Mouse (Mus musculus) activated CD4-positive, CD25-positive, alpha-beta regulatory T cell, adult 4 months (primary cell): Measurements from ENCODE around the gene Olfr836. TPM values are rescaled to one million over a fixed set of nuclear protein-coding genes. Genes with fewer than 3 reads are reported as not detected.
"Not testable (repeated sequence)": the region's sequence is repeated elsewhere in the genome, so short reads cannot be mapped to it uniquely, and the experiment has no call there.

Experiments used
- ATAC-seq: one replicate; pipeline ENCODE4 v1.8.0; 2017
- polyA plus RNA-seq, 2 experiments: library from polyadenylated mRNA; unstranded; fragments of 100-300 nt; shearing (Covaris generic); gene quantifications; one replicate each; pipeline ENCODE4 v1.2.1; 2017

Gene Olfr836
- not detected for polyA plus RNA-seq

DNA sequence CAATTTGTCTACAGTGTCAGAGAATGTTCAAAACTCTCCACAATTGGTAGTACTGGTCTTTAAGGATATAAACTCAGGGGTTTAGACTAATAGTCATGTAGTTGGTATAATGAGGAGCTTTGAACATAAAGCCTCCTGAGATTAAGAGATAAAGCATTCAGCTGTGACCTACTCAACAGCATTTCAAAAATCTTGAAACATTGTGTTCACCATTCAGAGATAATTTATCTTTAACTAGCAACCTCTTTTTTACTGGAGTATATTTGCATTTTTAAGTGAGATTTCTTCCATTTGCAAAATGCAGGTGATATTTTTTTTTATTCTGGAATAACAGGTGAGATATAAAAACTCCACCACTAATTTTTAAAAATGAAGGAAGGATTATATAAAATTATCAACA is at the start of gene Olfr836:
TSS of gene Olfr836 (plus strand) at position 301 of the 400 bp plus-strand sequence.
- no peak for ATAC-seq

DNA sequence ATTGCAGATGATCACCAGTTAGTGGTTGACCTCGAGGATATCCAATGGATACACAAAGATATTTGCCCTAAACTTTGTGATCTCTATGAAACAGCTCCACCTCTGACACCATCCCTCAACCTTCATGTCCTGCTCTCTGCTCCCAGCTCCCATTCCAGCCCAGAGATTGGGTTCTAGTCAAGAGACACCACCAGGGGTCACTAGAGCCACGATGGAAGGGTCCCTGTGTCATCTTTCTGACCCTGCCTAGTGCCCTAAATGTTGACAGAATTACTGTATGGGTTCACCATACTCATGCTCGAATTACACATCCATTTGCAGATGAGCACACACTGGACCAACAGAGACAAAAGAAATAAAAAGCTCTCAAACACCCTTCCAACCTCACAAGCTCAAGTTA is 35.2 kb upstream of the Olfr836 start:
- no peak for ATAC-seq

DNA sequence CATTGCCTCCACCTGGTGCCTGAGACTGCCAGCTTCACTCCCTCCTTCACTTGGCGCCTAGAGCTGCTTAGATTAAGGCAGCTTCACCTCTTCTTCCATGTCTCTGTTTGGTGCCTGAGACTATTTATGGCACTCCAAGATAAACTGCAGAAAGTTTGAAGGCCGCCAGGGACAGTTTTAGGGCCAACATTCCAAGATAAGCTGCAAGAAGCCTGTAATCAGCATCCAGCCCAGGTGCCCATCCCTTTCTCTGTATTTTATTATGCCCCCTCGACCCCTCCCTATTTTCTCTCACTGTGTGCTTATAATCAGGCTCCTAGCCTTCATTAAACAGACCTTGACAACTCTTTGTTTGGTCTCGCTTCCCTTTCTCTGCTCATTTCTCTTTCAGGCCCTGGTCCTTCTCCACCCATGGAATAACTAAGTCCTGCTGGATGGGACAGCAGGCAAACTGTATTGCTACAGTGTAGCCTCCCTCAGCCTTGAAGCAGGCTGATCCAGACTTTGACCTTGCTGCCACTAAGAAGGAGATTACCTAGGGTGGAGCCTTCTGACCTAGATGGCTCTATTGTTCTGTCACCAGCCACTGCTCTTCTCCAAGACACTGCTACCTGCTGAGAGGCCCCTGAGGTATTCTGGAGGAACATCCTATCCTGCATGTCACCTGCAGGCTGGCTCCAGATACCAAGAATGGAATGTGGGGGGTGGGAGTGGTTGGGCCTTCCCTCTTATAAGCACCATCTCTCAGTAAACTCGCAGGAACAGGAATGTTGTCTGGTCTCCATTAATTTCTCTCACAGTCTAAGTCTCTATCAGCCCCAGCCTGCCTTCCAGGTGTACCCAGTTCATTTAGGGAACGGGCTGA is 27.1 kb upstream of the Olfr836 start:
- not testable (repeated sequence) for ATAC-seq

DNA sequence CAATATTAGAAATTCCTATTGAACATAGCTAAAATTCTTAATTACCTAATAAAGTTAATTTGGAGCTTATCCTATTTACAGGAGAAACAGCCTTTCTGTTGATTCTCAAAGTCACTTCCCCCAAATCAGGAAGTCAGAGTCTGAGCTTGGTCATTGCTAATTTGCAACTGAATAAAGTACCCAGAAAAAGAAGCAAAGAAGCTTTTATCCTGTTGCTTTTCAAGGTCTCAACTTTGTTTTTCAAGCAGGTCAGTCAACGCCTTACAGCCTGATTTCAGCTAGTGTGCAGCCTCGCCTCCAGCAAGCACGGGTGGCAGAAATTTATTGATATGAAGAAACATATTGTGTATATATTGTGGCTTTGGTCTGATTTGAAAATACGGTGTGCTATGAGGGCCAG is 22.9 kb upstream of the Olfr836 start:
- no peak for ATAC-seq

DNA sequence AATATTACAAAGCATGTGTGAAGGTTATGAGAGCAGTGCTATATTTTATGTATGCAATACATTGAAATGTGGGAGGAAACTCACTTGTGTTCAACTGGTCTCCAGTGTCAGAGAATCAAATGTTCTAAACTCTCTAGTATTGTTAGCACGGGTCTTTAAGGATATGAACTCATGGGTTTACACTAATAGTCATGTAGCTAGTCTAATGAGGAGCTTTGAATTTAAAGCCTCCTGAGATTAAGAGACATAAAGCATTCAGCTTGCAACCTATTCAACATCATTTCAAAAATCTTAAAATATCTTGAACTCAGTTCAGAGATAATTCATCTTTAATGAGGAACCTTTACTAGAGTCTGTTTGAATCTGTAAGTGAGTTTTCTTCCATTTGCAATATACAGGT is 15.8 kb downstream of the Olfr836 start, which contains the start of gene Olfr837:
TSS of gene Olfr837 (plus strand) at position 301 of the 400 bp plus-strand sequence.
- no peak for ATAC-seq

Other genes starting within 250 kb of the Olfr836 start
- not detected for gene Olfr830, start 245.7 kb upstream of the Olfr836 start, polyA plus RNA-seq
- gene Olfr832, start 183.3 kb upstream of the Olfr836 start, polyA plus RNA-seq, result not detected
- gene Olfr834, start 132.4 kb upstream of the Olfr836 start, polyA plus RNA-seq, result not detected
- gene Olfr835, start 87.6 kb upstream of the Olfr836 start, polyA plus RNA-seq, result not detected
- under 1 TPM in 1 of 2 experiments, not detected in 1; 0.32 TPM for gene Olfr837, start 15.9 kb downstream of the Olfr836 start, polyA plus RNA-seq
- under 1 TPM in 1 of 2 experiments, not detected in 1; 0.04 TPM for gene Olfr839-ps1, start 56.9 kb downstream of the Olfr836 start, polyA plus RNA-seq
- not detected for gene Olfr843, start 131.6 kb downstream of the Olfr836 start, polyA plus RNA-seq
- not detected for gene Olfr844, start 196.0 kb downstream of the Olfr836 start, polyA plus RNA-seq
- not detected for gene Olfr845, start 216.1 kb downstream of the Olfr836 start, polyA plus RNA-seq
- gene Olfr846, start 243.6 kb downstream of the Olfr836 start, polyA plus RNA-seq, result not detected